Mouse (Mus musculus): ENCODE measurements around the gene Cecr2. TPM values are rescaled to one million over a fixed set of nuclear protein-coding genes. Genes with fewer than 3 reads are reported as not detected.

Cecr2 gene
- polyA plus RNA-seq (2016; fragmentation: Nextera tagmentation; extraction: Ambion mirVana): 14.3 and 16.5 TPM in 2 replicates

DNA sequence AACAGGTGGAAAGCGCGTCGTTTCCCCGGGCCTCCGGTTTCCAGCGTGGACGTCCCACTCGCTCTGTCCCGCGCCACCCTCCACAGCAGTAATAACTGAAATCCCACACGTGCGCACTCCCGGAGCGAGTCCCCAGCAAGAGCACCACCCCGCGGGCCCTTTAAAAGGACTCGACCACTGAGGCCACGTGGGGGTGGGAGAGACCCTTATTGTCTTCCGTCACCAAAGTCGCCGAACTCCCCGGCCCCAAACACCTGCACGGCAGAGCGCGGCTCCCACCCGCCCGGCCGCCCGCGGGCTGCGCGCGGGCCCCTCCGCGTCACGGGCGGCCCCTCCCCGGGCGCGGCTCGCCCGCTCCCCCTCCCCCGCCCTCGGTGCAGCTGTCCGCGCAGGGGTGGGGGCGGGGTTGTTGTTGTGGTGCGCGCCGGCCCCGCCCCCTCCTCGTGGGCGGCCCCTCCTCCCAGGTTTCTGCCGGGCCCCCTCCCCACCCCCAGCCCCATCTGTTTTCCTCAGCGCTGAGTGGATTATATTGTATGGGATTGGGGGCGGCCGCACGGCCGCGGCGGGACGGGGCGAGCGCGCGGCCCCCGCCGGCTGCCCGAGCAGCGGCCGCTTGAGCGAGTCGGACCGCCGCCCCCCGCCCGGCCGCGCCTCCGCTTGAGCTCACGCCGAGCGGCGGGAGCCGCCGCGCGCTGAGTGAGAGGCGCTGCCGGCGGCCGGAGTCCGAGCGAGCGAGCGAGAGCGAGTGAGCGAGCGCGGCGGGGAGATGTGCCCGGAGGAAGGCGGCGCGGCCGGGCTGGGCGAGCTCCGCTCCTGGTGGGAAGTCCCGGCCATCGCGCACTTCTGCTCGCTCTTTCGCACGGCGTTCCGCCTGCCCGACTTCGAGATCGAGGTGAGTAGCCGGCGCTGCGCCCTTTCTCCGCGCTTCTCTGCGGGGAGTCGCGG lies at the start of gene Cecr2:
Gene Cecr2, plus strand, starts transcription at position 554 of the 945 bp plus-strand sequence.
- WGBS: under 1% methylated on average over 116 of the region's 127 CpGs
- H3K27ac ChIP-seq: peak within 1 kb of the TSS; percentile 100
- no peaks in the 10 kb centered on the region; the same call in 1 of the 2 replicates for H3K27me3 ChIP-seq (ENCODE audit: insufficient read depth, poor library complexity, severe bottlenecking)
- H3K4me1 ChIP-seq (replicated peaks): peaks cover 25% of the 10 kb centered on the region
- H3K4me3 ChIP-seq: peak within 1 kb of the TSS; percentile 94
- peak; percentile 91 for DNase-seq (ENCODE audit: low spot score)
- H3K9me3 ChIP-seq: no peaks in the 10 kb centered on the region
- H3K36me3 ChIP-seq: no peaks in the 10 kb centered on the region

GRCm38 (mm10) chr6:120617586-120617985 lies 48.6 kb upstream of the Cecr2 start:
- no peak overlapping the region for H3K4me3 ChIP-seq
- DNase-seq (ENCODE audit: low spot score): no peak
- no peak overlapping the region for H3K27ac ChIP-seq
- H3K9me3 ChIP-seq: no peaks in the 10 kb centered on the region
- no peaks in the 10 kb centered on the region for H3K27me3 ChIP-seq (ENCODE audit: insufficient read depth, poor library complexity, severe bottlenecking)
- H3K36me3 ChIP-seq: no peaks in the 10 kb centered on the region
- 79% methylated on average over 5 of the region's 5 CpGs for WGBS
- peaks cover 5% of the 10 kb centered on the region for H3K4me1 ChIP-seq (replicated peaks)

DNA sequence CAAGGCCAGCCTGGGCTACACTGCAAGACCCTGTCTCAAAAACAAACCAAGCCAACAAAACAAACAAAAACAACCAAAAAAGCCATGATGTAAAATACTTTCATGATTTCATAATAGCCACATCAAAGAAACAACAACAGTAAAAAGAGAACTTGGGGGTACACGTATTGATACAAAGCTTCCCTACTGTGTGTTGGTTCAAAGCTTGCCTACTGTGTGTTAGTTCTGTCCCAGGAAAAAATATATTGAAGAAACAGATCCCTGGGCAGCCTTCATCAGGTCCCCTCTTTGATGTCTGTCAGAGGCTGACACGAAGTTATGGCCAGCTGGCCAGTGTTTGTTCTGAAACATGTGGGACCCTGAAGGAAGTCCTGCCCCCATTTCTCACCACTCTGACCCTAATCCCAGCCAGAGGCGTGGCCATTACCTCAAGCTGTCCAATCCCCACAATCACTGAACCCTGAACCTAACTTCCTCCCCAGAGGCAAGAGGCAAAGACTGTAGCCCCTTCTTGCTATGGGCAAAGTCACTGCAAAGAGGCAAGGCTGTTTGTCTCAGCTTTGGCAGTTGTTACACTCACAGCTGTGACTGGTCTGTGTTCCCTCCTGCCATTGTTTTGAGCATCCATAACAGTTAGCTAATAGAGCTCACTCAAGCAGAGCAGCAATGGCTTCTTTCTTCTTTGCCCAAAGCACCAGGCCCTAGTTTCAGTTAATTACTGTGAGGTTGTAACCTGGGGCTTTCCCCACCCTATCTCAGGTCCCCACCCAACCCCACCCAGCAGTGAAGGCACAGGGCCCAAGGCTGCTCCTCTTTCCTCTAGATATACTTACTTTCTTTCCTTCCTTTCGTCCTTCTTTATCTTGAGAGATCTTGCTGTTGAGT lies 47.4 kb upstream of the Cecr2 start:
- no peak for DNase-seq (ENCODE audit: low spot score)
- Histone ChIP-seq H3K9me3 (no peaks in the 10 kb centered on the region), H3K27ac (peak overlapping the region; percentile 37)

DNA sequence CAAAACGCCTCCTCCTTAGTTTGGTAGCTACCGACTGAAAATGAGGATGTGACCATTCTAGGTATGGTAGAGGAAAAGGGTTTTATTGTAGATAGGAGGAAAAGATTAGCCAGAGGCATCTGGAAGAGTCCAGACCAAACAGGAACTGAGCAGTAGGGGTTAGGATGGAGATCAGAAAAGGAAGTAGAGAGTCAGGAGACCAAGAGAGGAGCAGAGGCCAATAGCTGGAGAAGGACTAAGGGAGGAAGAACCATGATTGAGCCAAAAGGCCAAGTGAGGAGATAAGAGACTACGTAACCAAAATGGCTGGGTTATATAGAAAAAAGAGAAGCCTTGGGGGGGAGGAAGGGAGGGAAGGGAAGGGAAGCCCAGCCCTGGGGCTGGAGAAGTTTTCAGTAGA lies 46.0 kb upstream of the Cecr2 start:
- WGBS: 91% methylated on average over 3 of the region's 3 CpGs
- Histone ChIP-seq H3K36me3 (no peaks in the 10 kb centered on the region), H3K4me3 (no peak overlapping the region), H3K27ac (no peak overlapping the region), H3K9me3 (no peaks in the 10 kb centered on the region), H3K4me1 (replicated peaks) (peaks cover 5% of the 10 kb centered on the region), H3K27me3 (ENCODE audit: insufficient read depth, poor library complexity, severe bottlenecking) (no peaks in the 10 kb centered on the region)
- DNase-seq (ENCODE audit: low spot score): no peak

More for the DNA sequence above, 47.4 kb upstream of the Cecr2 start:
- Histone ChIP-seq H3K4me1 (replicated peaks) (peaks cover 5% of the 10 kb centered on the region), H3K36me3 (no peaks in the 10 kb centered on the region), H3K27me3 (ENCODE audit: insufficient read depth, poor library complexity, severe bottlenecking) (no peaks in the 10 kb centered on the region), H3K4me3 (no peak overlapping the region)
- 69% methylated on average over 4 of the region's 4 CpGs for WGBS

DNA sequence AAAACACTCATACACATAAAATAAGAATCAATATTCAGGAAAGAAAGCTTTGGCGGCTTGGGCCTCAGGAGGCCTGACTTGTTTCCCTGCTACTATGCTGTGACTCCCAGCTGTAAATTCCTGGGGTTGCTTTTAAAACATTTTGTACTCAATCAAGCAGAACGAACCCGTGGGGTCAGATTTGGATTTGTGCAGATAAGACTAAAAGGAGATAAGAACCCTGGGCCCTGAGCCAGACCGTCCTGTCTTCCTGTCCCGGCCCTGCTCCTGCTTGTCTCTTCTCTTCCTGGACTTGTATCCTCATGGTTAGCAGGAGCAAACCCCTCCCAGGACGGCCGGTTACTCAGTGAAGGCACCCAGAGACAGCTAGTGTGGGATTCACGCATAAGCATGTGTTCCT lies 41.1 kb upstream of the Cecr2 start:
- H3K27me3 ChIP-seq (ENCODE audit: insufficient read depth, poor library complexity, severe bottlenecking): no peaks in the 10 kb centered on the region
- no peaks in the 10 kb centered on the region for H3K9me3 ChIP-seq
- 70% methylated on average over 8 of the region's 8 CpGs for WGBS
- H3K4me1 ChIP-seq (replicated peaks): peaks cover 4% of the 10 kb centered on the region; the same call in 1 of the 2 replicates
- no peak for DNase-seq (ENCODE audit: low spot score)
- H3K27ac ChIP-seq: no peak overlapping the region
- no peak overlapping the region for H3K4me3 ChIP-seq
- no peaks in the 10 kb centered on the region for H3K36me3 ChIP-seq

GRCm38 (mm10) chr6:120627096-120627495 lies 39.1 kb upstream of the Cecr2 start:
- H3K36me3 ChIP-seq: no peaks in the 10 kb centered on the region
- peaks cover 4% of the 10 kb centered on the region; the same call in 1 of the 2 replicates for H3K4me1 ChIP-seq (replicated peaks)
- H3K9me3 ChIP-seq: no peaks in the 10 kb centered on the region
- no peak overlapping the region for H3K4me3 ChIP-seq
- no peaks in the 10 kb centered on the region for H3K27me3 ChIP-seq (ENCODE audit: insufficient read depth, poor library complexity, severe bottlenecking)
- H3K27ac ChIP-seq: no peak overlapping the region
- WGBS: 39% methylated on average over 2 of the region's 2 CpGs
- no peak for DNase-seq (ENCODE audit: low spot score)

DNA sequence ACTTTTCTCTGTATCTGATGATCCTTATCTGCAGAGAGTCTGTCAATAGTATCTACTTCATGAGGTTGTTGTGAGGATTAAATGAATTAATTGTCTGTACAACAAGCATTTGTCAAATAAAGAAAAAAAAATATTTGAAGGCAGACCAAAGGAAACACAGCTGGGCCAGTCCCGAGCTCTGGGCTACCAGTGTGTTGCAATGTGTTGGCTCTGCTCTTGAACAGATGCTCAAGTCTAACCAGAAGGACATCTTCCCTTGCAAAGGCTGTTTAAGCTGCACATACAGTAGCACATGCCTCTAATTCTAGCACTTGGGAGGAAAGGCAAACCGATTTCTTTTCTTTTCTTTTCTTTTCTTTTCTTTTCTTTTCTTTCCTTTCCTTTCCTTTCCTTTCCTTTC lies 37.2 kb upstream of the Cecr2 start:
- Histone ChIP-seq H3K4me3 (no peak overlapping the region), H3K9me3 (no peaks in the 10 kb centered on the region), H3K27ac (no peak overlapping the region), H3K36me3 (no peaks in the 10 kb centered on the region), H3K27me3 (ENCODE audit: insufficient read depth, poor library complexity, severe bottlenecking) (no peaks in the 10 kb centered on the region), H3K4me1 (replicated peaks) (peaks cover 4% of the 10 kb centered on the region; the same call in 1 of the 2 replicates)
- no peak for DNase-seq (ENCODE audit: low spot score)
- WGBS: 85% methylated on average over 2 of the region's 2 CpGs

GRCm38 (mm10) chr6:120635391-120636028 lies 30.7 kb upstream of the Cecr2 start:
- H3K27ac ChIP-seq: no peak overlapping the region
- no peaks in the 10 kb centered on the region for H3K27me3 ChIP-seq (ENCODE audit: insufficient read depth, poor library complexity, severe bottlenecking)
- no peaks in the 10 kb centered on the region for H3K9me3 ChIP-seq
- H3K4me3 ChIP-seq: no peak overlapping the region
- H3K36me3 ChIP-seq: no peaks in the 10 kb centered on the region
- 87% methylated on average over 8 of the region's 8 CpGs for WGBS
- no peak for DNase-seq (ENCODE audit: low spot score)
- H3K4me1 ChIP-seq (replicated peaks): no peaks in the 10 kb centered on the region

DNA sequence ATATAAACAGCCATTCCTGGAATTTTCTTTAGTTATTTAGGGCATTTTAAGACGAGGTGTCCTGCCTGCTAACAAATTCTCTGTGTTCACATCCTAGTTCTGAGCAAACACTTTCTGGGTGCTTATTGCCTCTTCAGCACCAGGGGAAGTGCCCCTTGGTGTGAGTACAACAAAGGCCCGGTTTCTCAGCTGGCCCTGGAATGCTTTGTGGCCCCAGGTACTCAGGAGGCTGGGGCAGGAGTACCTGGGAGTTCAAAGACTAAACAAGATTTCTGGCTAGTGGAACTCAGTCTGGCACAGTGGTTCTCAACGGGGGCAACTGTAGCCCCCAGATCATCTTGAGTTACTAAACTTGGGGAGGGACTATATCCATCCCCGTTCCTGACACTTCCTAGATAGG lies 26.6 kb upstream of the Cecr2 start:
- Histone ChIP-seq H3K4me1 (replicated peaks) (peaks cover 8% of the 10 kb centered on the region), H3K36me3 (no peaks in the 10 kb centered on the region), H3K9me3 (no peaks in the 10 kb centered on the region), H3K4me3 (no peak overlapping the region), H3K27me3 (ENCODE audit: insufficient read depth, poor library complexity, severe bottlenecking) (no peaks in the 10 kb centered on the region), H3K27ac (no peak overlapping the region)
- WGBS: 38% methylated on average over 4 of the region's 4 CpGs
- no peak for DNase-seq (ENCODE audit: low spot score)

- DNase-seq (ENCODE audit: low spot score): no peak
- H3K9me3 ChIP-seq: no peaks in the 10 kb centered on the region
- peaks cover 8% of the 10 kb centered on the region for H3K4me1 ChIP-seq (replicated peaks)
- H3K27me3 ChIP-seq (ENCODE audit: insufficient read depth, poor library complexity, severe bottlenecking): no peaks in the 10 kb centered on the region
- no peak overlapping the region for H3K4me3 ChIP-seq
- H3K36me3 ChIP-seq: no peaks in the 10 kb centered on the region
- 92% methylated on average over 11 of the region's 11 CpGs for WGBS
- H3K27ac ChIP-seq: no peak overlapping the region
Observed at GRCm38 (mm10) chr6:120641866-120642378, 24.2 kb upstream of the Cecr2 start.

DNA sequence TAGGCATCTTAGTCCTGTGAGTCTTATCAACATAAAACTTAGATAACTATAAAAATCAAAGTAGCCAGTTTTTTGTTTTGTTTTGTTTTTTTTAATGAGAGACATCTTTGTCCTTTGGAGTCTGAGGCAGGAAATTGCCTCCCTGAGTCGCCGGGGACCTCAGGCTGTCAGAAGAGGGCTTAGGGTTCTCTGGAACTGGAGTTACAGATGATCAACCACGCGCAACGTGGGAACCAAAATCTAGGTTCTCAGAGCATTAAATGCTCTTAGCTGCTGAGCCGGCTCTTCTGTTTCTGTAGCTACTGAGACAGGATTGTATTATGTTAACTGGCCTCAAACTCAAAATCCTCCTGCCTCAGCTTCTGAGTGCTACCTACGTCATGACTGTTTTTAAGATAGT lies 22.4 kb upstream of the Cecr2 start:
- 56% methylated on average over 7 of the region's 7 CpGs for WGBS
- Histone ChIP-seq H3K9me3 (no peaks in the 10 kb centered on the region), H3K4me1 (replicated peaks) (peaks cover 8% of the 10 kb centered on the region), H3K27me3 (ENCODE audit: insufficient read depth, poor library complexity, severe bottlenecking) (no peaks in the 10 kb centered on the region), H3K36me3 (no peaks in the 10 kb centered on the region), H3K27ac (no peak overlapping the region), H3K4me3 (no peak overlapping the region)
- no peak for DNase-seq (ENCODE audit: low spot score)
